Mouse (Mus musculus): Measurements from ENCODE around the gene Mob3c.

DNA sequence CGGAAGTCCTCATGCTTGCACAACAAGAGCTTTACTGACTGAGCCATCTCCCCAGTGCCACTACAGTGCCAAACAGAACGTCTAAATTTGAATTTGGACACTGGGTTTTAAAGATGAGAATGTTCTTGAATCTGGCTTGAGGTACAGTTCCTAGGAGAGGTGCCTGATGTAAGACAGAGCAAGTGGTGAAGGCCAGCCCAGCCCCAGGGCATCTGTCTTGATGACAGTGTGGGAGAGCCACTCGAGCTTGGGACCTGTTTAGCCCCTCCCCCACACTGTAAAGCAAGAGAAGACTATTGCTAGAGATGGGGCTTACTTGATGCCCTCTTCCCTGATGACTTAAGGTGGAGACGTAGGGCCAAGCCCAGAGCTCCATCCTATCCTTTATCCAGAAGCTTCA is 54.3 kb downstream of the Mob3c start:
- TF ChIP-seq POLR2A (IDR thresholded peaks at IDR 0.05; ENCODE audit: low read depth, low read length) (no peak), CTCF (conservative IDR thresholded peaks at IDR 0.05; ENCODE audit: insufficient read depth, insufficient read length, low read depth, low read length) (no peak)
